Mouse (Mus musculus): ENCODE measurements at regions not wholly inside any gene's neighbourhood (a gene's known extent, or its start where the extent isn't known, plus 50 kb on each side); places are given as distances from the start of the nearest gene placed in this dataset.

DNA sequence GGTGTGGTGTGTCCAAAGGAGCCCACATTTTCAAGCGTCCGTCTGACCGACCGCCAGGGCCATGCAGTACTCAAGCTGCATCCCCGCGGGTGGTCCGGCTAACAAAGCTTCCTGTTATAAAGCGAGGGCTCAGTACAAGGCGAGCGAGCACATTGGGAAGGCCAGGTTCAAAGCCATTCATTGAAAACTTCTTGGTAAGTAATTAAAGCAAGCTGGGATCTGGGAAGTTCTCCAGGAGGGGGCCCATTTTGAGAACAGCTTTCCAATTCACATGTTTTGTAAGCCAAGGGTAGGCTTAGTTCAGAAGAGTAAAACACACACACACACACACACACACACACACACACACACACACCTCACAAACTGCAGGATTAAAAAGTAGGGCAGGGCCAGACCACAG is 57.3 kb upstream of the Prep start:
- DNase-seq = peak; percentile 33

DNA sequence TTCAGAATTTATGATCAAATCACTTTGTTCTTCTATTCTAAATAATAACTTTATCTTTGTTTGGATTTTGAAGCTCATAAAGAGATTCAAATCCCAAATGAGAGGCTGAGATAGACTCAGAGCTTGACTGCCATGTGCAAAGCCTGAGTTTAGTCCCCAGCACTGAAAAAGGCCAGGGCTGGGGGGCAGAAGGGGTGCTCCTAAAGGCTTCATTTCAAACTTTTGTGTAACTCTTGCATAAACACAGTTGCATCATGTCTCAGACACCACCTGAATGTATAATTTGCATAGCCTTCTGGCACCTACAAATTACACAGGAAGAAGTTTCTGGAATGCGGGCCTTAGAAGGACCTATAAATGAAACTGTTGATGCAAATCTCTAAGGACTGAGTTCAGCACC is 57.8 kb upstream of the Prep start:
- no peak for DNase-seq

DNA sequence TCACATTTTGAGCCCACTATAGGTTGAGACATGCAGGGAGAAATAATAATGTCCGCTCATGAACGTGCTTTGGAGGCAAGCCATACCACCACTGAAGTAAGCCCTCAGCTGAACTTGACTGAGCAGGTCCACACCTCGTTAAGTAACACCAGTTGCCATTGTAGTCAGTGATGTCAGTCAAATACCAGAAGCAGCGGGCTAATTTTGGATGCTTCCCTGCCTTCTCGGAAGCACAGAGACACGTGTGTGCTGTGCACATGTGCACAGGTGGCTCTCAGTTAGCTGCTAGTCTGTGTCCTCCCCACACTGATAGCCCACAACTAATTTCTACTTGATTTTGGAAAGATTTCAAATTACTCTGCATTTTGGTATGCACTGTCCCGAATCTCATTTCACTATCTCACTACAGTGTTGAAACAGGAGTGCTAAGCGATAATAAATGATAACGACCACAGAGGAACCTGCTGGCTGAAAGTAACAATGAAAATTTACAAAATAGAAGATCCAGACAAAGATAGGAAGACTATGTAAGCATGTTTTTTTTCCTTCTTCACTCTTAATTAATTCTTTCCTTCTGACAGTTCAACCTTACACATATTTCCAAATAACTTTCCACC is 62.9 kb upstream of the Prep start:
- no peak for DNase-seq

DNA sequence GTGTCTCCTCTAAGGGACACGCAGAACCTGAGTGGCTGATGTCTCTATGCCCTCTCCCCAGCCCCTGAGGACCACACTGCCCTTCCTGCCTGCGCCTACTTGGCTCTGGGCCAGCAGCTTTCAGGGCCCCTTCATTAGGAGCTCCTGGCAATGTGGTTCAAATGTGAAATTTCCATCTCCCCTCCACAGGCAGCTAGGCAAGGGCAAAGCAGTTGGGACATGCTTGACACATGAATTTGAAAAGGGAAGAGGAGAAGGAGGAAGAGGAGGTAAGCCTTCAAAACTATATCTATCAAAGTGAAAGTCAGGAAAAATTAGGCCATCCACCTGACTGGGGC is 63.7 kb upstream of the Prep start:
- DNase-seq = peak; percentile 24

DNA sequence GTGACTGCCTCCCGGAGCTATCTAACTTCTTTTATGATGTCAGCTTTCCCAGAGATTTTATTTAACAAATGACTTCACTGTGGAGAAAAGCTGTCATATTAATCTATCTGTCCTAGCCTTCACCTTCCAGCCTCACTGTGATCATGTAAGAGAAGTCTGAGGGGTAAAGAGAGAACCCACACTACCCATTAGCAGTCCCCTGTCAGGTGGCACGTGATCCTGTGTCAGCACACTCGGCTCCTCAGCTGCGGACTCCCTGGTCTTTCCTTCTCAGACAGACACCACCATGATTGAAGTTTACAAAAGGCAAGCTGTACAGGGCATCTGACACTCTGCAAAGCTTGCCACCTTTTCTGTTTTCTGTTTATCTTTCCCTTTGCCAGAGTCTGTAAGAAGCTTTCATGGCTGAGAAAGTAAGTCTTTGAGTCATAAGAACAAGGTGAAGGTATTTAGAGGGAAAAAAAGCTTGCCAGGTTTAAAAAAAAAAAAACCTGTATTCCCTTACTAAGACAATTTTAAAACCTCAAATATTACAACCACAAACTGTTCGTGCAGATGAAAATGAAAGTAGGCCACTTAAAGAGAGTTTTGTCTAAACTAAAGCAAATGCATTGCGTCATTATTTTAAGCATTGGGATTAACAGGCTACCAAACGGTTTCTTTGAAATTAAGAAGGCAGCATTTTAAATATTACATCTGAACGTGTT is 64.2 kb upstream of the Prep start:
- DNase-seq = no peak

DNA sequence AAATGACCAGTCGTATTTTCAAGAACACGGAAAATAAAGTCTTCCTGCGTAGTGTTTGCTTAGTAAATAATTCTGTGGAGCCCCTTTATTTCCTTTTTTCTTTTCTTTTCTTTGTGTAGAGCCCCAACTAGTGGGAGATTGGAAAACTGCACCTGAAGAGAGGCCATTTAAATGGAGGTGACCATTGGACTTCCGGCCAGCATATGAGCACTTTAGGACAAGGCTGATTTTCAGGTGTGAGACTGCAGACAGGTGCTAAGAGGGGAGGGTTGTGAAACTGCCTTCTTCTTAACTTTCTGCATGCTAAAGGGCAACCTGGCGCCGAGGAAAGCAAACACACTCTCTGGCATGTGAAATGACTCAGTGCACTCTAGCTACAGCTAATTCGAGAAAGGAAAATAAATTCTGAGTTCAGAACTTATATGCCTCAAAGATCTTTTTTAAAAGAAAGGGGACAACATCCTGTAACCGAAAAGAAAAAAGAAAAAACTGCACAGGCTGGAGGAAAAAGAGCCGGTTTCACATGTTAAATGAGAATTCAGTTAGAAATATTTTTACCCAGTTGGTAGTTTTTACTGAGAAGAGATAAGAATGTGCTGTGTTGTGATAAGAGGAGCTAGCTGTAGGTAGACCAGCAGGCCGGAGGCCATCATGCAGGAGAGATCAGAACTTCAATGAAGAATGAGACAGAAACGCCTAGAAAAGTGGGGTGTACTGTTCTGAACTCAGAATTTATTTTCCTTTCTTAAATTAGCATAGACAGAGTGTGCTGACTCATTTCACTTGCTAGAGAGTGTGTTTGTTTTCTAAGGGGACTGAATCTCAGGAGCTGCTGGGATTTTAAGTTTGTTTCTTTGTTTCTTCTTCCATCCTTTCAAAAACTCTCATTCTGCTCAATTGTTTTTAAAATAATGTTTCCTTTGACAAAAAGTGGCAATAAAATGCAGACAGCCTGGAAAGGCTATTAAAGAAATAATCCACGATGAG is 65.8 kb upstream of the Prep start:
- DNase-seq = peak; percentile 44

DNA sequence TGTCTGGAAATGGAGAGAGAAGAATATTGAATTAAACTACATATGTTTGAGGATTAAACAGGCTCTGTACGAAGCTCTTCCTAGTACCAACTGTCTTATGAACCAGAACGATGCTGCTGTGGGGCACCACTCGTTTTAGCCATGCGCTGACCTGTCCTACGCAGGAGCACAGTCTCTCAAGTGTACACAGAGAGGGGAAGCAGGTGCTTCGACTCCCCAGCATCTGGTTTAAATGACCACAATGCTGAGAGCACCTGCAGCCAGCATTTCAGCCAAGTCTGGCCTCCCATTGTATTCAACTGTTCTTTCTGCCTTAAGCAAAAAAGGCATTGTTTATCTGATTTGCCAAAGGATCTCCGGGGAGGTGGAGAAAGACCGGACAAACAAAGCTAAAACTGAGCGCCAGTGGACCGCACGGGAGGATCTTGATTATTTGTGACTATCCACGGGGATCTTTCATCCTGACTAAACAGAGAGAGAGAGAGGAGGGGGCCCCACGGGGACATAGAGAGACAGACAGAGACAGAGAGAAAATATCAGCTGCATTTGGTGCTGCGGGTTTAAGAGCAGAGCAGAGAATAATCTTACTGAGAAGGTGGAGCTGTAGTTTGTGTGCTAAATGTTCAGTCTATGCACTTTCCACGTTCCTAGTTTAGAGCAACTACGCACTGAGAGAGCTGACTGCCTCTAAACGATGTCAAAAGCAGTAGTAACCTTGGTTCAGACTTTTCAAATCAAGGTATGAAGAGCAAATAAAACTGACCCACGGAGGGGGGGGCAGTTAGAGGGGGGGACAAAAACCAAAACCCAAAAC is 66.8 kb upstream of the Prep start:
- DNase-seq = peak; percentile 9

DNA sequence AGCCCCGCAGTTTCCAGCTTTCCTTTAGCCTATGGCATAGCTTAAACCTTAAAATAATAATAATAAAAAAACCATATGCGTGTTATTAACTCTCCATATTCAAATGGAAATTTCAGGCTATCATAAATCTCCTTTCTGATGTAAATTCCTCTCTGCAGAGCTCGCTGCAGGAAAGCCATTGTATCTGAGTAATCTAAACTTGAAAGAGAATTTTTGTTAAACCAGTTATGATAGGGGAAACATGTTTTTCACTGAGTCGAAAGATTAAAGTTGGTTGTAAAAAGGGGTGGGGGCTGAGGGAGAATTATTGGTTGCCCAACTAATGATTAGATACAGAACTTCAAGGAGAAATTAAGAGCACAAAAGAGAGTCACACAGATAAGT is 69.1 kb upstream of the Prep start:
- no peak for DNase-seq

DNA sequence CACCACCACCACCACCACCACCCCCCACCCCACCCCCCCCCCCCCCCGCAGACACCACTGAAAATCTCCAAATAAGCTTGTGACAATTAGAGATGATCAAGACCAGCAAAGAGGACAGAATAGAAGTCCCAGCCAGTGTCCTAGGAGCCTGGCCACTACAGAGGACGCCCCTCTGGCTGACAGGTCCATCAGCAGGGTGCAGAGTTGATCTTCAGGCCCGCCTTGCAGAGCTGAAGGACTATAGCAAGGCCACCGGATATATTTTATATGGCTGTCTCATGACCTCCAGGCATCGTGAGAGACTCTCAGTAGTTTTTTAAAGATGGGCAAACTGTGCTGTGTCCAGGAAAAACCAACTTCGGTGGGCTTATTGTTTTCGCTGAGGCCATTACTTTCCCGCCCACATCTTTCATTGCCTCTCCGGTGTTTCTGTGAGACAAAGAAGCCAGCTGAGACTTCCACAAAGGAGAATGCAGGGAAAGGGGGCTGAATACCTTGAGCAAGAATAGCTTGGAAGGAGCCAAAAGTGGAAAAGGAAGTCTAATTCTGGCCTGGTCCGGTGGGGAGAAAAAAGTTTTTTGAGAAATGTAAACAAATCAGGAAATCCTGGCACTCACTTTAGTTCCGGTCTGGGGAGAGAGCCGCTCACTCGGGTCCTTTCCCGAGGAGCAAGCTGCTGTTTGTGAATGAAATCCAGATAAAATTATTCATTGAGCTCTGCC is 69.7 kb upstream of the Prep start:
- DNase-seq = no peak

DNA sequence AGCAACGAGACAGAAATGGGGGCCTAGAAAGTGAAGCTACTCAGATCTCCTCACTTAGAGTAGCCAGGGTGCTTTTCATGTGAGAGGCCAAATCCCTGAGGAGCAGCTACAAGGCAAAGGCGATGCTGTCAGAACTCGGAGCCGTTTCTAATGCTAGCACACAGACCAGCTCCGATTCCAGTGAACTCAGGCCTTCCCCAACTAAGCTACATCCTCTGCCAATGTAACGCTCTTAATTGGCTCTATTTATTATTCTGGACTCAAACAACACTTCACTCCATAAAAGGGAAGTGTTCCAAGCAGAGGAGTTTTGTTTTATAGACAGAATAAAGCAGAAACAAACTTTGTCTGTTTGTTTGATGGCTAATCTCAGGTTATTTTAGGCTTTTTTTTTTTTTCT is 71.2 kb upstream of the Prep start:
- DNase-seq = no peak

DNA sequence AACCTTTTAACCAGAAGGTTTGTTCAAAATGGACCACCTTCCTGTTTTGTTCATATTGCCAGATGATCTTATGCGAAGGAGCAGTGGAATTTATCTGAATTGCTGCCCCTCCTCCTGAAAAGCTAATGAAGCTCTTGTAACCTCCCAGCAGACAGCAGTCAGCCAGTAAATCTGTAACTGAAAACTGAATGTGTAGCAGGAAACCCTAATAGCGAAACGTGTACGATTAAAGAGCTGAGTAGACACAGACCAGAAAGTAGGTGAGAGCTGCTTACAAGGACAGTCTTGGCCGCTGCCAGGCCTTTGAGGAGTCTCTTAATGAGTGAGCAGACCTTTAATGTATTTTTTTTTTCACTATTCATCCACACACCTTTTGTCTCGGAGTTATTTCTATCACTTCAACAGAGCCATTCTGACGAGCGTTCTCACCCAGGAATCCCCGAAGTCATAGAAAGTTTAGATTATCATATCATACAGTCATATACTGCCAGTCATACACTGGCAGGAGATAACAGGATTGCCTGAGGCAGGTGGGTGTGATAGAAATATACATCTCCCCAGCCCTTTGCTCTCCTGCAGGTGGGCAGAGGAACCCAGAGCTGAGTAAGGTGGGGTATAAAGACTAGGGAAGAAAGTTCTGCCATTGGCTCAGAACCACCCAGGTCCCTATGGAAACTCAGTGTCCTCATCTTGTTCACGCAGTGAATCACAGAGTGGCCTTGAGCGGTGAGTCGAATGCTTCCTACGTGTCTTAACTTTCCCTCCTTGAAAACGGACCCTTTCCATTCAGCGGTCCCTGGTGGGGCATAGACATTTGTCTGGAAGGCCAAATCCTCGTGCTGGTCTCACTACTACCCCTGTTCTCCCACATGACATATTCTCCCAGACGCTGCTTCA is 72.4 kb upstream of the Prep start:
- no peak for DNase-seq

DNA sequence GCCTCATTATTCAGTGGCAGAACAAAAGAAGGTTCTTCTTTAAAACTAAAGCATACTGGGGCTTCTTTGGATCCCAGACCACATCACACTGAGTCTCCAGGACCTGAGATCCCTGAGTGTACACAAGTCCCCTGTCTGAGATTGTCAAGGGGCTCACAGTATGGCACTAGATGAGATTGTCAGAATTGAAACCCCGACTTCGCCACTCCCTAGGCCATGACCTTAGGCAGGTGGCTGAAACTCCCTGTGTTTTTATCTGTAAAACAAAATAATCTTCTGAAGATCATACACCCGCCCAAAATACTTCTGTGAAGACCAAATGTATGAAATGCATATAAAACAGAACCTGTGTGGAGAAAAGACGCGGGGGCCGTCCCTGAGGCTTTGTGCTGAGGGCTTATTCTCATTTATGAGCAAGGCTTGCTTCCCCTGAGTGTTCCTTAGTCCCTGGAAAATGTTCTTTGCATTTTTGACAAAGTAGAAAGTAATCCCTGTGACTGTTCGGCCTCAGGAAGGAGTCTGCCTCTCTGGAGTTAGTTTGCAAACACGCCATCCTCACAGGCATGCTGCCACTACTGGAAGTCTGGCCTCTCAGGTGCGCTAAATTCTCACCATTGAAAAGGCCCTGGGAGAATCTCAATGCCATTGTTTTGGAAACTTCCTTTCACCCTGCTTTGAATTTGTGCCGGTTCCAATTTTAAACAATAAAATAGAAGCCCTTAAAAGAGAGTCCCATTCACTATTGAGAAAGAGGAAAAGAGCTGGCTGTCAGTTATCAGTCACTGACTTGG is 73.3 kb upstream of the Prep start:
- no peak for DNase-seq

DNA sequence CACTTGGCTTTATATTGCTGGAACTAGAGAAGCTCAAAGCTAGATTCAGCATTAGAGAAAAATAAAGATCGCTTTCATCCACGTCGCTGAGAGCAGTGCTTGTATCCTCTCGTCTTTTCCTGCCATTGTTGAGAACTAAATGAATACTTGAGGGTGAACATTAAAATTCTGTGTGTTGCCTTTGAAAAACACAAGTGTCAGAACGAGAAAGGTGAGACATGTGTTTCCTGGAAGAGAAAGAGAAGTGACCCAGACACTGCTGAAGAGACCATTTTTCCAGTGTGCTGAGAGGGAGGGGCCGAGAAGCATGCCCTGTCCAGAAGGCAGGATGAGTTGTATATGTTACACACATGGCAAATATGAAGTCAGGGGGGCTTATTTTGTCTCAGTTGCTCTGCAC is 77.5 kb upstream of the Prep start:
- DNase-seq = no peak

DNA sequence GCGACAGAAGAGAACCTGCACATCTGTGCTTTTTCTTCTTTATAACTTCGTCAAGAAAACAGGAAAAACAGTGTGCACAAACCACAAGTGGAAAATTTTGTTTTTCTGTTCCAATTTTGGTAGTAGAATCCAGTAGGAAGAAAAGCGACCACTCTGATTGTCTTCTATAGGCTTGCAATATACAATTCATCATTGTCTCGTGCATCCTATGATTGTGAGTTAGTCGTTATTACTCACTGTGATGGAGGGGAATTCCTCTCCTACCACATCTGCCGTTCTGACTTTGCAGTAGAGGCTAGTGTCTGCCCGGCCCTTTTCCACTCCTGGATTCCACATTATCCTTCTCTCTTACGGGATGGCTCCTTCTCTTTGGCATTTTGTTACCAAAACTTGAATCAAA is 78.2 kb upstream of the Prep start:
- no peak for DNase-seq

DNA sequence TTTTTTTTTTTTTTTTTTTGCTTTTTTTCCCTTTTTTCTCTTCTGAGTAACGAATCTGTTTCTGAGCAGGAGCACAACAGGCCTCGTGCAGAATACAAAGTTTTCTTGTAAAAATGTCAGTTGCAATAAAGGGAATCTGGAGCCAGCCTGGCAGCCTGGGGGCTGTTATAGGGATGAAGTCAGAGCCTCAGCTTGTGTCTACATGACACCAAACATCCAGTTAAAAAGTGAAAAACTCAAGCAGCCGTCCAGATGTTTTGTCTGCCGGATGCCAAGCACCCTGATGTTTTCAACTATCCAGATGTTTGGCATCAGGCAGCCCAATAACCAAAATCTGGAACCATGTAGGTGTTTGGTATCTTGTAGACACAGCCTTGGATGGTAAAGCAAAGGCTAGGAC is 79.4 kb upstream of the Prep start:
- DNase-seq = no peak

DNA sequence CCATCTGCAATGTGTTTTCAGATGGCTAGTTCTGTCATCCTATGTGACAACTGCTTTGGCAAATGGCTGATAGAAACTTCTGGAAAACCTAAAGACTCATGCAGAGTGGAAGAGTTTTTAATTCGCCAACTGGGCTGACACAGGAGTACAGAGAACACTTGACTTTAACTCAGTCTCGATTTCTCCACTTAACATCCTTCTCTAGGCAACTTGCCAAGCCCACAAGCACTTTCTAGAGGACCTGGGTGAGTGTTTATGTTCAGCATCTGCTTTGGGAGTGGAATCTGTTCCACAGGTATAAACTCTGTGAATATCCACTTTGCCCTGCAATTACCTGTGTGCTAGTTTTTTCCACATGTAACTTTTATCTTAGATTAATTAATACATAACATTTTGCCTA is 85.1 kb upstream of the Prep start:
- no peak for DNase-seq

DNA sequence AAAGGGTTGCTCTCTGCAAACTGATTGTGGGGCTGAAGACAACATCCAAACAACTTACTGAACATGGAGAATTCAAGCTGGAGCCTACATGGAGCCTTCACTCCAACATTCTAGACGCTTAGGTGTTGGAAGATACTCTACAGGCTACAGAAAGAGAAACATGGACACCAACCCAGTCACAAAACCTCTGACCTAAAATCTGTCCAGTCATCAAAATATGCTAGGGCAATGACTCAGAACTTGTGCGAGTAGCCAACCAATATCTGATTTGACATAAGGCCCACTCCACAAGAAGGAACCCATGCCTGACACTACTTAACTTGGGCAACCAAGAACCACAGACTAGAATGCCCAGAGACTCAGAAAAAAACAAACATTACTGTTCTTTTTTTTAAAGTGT is 90.2 kb upstream of the Prep start:
- DNase-seq = no peak

DNA sequence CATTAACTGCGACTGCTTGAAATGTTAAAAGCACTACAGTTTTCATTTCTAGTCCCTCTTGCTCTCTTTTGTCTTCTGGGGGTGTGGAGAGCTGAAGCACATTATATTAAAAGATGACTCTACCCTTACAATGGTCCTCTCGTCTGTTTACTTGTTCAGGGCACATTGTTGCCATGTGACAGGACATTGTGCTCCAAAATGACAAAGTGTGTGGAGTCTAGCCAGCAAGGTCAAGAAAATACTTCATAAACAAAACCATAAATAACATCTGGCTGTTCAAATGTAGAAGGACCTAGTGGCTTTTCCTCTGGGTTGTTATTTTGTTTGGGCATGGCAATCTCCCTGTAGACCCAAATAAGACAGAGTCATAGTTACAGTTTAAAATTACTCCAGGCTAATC is 95.1 kb upstream of the Prep start:
- DNase-seq = no peak

DNA sequence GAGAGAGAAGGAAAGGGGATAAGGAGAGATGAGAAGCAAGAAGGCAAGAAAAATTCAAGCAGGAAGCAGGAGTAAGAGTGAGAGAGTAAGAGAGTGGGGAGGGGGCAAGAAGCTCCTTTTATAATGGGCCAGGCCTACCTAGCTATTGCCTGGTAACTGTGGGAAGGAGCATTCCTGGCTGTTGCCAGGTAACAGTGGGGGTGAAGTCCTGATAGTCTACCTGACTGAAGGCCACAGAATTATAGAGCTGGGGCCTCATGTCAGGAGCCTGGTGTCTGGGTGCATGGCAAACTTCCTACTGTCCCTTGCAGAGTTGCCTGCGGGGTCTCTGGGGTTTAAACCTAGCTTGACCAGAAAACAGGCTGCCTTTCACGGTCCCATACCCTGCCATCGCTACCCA is 107.0 kb upstream of the Prep start:
- no peak for DNase-seq

DNA sequence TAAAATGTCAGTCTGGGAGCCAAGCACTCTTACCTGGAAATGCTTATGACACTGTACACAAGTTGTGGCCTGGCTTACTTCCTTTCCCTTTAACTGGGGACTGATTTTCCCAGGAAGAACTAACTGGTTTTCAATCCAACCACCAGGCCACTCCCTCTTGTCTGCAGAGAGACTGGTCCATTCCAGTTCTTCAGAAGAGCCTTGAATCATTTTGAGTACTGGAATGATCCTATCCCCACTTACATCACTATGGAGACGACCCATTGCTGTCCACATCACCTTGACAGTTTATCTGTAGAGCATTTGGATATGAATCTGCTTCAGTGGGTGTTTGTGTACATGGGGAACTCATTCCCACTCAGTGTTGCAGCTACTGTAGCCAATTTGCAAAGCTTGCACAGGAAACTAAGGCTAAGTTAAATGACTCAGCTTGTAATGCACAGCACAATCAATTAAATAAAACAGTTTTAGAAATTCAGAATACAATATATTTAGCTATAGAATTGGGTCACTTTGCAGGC is 121.7 kb upstream of the Prep start:
- no peak for DNase-seq

Data from right cerebral cortex, postnatal 4 days (tissue).